Mouse (Mus musculus) neutrophil, adult 5-6 weeks (primary cell): ENCODE measurements at regions not wholly inside any gene's neighbourhood (a gene's known extent, or its start where the extent isn't known, plus 50 kb on each side); places are given as distances from the start of the nearest gene placed in this dataset.

ENCODE experiments used
- ATAC-seq: fragments of 151-379, 151-347 bp; 2 replicates; pipeline ENCODE4 v1.8.0; 2017; ENCODE audit warnings: mild to moderate bottlenecking, moderate TSS enrichment; ENCODE audit not compliant: insufficient number of reproducible peaks, poor library complexity, low FRiP score, severe bottlenecking; ENCODE audit errors: extremely low read depth

DNA sequence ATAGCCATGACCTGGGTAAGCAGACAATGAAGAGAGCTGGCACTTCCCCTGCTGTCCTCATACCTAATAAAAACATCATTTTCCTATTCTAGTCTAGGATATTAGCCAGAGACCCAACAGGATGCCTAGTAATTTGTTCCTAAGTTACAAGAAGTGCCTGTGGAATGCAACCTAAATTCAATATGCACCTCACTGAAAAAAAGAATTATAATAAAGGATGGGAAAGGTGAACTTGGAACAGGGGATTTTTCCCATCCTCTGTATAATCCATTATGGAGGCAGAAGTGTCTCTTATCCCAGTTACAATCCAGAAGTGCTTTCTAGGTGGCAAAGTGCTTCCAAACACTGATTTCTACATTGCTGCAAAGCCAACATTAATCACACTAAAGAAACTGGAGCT lies 79.8 kb upstream of the Akt3 start:
- ATAC-seq: no peak

GRCm38 (mm10) chr1:177337141-177337540 lies 79.1 kb upstream of the Akt3 start:
- ATAC-seq: no peak

- no peak for ATAC-seq
Measured at GRCm38 (mm10) chr1:177336436-177336835, 78.4 kb upstream of the Akt3 start.

- no peak for ATAC-seq
Measured at GRCm38 (mm10) chr1:177335961-177336360, 78.0 kb upstream of the Akt3 start.

GRCm38 (mm10) chr1:177323366-177323765 lies 65.4 kb upstream of the Akt3 start:
- no peak for ATAC-seq

DNA sequence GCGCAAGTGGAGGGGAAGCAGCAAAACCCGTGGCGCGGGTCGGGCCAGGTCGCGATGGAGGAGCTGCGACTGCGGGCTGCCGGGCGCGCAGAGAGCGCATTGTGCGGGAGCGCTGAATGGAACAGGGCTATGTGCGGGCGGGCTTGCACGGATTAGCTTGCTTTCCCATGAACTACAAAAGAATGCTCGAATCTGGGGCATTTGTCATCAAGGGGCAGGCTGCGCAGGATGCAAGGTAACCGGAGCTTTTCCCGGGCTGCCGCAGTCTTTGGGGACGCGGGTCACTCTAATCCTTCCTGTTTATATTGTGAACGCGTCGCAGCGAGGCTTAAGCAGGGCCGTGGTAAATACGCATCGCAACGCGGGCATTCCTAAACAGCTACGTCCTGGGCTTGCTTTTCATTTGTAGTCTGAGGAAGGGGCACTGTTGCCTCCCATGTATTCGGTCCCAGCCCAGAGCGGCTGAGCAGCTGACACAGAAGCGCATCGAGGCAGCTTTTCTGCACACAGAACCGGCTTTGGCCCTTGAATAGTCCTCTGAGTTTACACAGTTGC lies 64.8 kb upstream of the Akt3 start:
- ATAC-seq: peak; percentile 46; the same call in 1 of the 2 replicates

- ATAC-seq: no peak
Measured at GRCm38 (mm10) chr1:177322307-177322685, 64.3 kb upstream of the Akt3 start.

DNA sequence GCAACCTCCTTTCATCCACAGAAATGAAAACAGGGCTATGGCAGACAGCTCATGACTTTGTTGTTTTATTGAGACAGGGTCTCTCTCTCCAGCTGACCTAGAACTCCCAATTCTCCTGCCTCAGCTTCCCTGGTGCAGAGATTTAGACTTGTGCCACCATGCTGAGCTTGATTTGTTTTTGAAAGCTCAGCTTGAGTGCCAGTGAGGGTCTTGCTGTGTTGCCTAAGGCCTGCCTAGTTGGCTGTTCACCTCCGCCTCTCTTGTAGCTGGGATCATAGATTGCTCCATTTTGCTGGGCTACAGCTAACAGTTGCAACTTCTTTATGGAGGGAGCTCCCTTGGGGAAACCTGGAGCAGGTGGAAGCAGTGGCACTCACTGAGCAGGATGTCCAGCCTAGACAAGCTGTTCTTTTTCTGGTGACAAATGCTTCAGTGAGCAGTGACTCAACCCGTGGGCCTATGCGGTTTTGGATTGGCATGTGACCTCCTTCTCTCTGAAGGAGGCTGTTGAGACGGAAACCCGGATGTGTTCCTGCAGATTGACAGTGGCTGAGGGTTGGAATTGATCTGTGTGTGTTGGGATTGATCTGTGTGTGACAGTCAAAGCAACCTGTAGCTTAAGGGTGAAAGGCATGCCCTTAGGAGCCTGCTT lies 63.8 kb upstream of the Akt3 start:
- ATAC-seq: peak; percentile 72; the same call in 1 of the 2 replicates

DNA sequence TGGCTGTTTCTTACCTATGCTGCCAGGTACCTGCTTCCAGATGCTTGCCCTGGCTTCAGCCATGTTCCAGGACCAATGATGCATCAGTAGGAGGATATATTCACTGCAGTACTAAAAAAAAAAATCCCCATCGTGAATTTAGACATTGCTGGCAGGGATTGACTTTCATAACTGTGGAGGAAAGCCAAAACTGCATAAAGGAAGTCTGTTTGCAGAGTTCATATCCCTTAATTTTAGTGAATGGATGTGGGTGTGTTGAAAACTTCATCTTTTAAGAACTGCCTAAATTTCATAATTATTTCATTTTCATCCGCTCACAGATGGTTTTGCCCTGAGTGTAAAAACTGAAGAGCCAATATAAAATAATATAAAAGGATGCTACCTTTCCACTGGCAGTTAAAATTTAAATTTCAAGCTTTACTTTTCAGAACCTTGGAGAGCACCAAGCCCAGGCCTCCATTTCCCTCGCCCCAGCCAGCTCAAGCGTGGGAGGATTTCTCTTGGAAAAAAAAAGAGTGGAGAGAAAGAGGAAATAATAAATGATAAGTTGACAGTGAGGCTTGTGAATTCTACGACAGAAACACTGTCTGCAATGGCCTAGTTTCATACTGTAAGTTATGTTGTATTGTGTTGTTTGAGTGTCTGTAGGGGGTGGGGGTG lies 50.3 kb upstream of the Akt3 start:
- no peak for ATAC-seq
